Mouse (Mus musculus): ENCODE data around the gene Dock2. TPM values are rescaled to one million over a fixed set of nuclear protein-coding genes. Genes with fewer than 3 reads are reported as not detected.

Gene Dock2
- total RNA-seq, 2 experiments from 2014 or later: 83.5 to 100 TPM

DNA sequence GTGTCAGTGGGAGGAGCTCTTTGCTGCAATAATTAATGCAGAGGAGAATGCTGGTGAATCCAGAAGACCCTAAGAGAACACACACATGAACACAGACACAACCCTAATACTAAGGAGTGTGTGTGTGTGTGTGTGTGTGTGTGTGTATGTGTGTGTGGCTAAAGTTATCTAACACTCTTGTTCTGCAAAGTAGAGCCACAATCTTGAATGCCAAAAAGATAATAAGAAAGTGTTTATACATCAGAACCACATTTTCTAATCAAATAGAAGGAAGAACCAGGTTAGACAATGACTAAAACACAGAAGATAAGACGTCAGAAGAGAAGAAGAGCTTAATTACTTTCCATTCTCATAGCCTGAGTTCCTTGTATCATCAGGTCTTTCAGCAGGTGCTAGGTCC lies 408.1 kb downstream of the Dock2 start:
- no peak for ATAC-seq (replicated peaks; ENCODE audit: poor library complexity)

- ATAC-seq (replicated peaks; ENCODE audit: poor library complexity): peak; percentile 64
Measured at GRCm38 (mm10) chr11:34372224-34372623, 411.5 kb downstream of the Dock2 start.

- no peak for ATAC-seq (replicated peaks; ENCODE audit: poor library complexity)
Measured at GRCm38 (mm10) chr11:34356109-34356508, 427.6 kb downstream of the Dock2 start.

DNA sequence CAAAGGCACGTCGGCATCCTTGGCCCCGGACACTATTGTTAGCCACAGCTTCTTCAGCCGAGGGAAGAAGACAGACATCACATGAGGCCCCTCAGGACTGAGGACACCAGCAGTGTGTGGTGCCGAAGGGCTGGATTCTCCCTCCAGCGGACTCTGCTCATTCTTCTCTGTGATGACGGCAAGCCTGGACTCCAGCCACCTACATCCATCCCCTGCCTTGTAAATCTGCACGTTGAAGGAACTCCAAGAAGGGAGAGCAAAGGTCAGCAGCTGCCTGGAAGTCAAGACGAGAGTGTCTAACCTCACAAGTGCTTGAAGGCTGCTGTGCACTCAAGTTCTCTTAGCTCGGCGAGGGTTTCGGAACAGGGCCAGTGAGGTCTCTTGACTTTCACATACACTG lies 428.3 kb downstream of the Dock2 start:
- no peak for ATAC-seq (replicated peaks; ENCODE audit: poor library complexity)

DNA sequence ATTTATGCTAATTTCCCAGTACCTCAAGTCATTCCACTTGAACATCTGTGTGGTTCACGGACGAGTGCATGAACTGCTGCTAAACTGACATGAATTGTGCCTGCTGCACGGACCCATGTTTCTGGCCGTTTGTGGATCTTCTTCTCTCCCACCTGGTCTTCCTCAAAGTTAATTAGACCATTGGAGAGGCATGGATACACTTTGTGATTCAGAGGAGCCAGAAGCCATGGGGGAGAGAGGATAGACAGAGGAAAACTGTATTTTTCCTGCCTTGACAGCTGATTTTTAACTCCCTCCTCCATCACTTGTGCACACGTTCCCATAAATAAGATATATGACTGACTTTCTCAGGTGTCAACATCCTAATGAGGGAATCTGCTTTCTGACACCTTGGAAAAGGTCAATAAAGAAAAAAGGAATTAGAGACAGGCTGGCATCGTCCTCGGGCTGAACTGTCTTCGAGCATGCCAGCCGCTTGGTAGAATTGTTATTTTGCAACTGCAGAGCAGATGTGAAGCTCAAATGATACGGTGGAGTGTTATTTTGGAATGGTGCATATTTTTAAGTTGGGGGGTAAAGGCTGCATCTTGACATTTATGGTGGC lies 434.1 kb downstream of the Dock2 start:
- ATAC-seq (replicated peaks; ENCODE audit: poor library complexity): no peak

DNA sequence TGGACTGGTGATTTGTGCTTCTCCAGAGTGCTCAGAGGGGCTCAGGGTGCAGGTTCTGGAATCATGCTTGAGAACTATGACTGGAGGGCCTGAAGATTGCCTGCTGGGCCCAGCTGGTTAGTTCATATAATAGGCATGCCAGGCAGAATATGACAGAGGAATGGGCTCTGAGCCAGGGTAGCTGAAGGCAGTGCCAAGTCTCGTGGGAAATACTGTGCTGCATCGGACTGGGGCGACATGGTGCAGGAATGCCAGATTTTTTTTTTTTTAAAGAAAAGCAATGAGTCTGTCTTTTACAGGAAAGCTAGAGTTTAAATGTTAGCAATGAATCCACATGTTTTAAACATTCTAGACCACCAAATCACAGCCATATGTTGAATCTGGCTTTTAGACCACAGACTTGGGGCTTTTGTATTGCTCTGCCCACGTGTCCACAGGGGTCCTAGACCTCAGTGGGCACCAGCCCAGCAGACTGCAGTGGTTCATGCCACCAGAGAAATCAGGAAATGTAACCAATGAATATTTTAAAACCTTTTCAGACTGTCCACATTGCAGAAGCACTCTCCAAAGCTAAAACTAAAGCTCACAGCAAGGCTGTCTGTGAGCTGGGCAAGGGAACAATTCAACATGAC lies 435.3 kb downstream of the Dock2 start:
- ATAC-seq (replicated peaks; ENCODE audit: poor library complexity): no peak

DNA sequence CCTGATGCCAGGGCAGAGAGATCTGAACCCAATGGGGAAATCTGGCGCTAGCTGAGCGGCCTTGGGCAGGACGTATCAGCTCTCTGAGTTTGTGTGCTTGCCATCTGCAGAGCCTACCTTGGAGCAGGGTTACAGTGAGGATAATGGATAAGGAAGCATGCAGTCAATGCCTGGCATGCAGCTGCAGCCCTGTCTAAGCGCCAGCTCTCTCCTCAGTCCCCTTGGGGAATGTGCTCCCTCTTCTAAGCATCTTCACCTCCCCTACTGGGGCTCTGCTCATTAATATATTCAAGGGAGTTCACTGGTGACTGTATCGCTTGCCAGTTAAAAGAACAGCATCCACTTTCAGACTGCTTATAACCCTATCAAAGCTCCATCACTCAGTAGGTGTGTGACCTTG lies 439.4 kb downstream of the Dock2 start:
- no peak for ATAC-seq (replicated peaks; ENCODE audit: poor library complexity)

- no peak for ATAC-seq (replicated peaks; ENCODE audit: poor library complexity)
Measured at GRCm38 (mm10) chr11:34343742-34344307, 439.9 kb downstream of the Dock2 start.

- ATAC-seq (replicated peaks; ENCODE audit: poor library complexity): no peak
Measured at GRCm38 (mm10) chr11:34339693-34340092, 444.0 kb downstream of the Dock2 start.

- ATAC-seq (replicated peaks; ENCODE audit: poor library complexity): no peak
Measured at GRCm38 (mm10) chr11:34337907-34338306, 445.8 kb downstream of the Dock2 start.

DNA sequence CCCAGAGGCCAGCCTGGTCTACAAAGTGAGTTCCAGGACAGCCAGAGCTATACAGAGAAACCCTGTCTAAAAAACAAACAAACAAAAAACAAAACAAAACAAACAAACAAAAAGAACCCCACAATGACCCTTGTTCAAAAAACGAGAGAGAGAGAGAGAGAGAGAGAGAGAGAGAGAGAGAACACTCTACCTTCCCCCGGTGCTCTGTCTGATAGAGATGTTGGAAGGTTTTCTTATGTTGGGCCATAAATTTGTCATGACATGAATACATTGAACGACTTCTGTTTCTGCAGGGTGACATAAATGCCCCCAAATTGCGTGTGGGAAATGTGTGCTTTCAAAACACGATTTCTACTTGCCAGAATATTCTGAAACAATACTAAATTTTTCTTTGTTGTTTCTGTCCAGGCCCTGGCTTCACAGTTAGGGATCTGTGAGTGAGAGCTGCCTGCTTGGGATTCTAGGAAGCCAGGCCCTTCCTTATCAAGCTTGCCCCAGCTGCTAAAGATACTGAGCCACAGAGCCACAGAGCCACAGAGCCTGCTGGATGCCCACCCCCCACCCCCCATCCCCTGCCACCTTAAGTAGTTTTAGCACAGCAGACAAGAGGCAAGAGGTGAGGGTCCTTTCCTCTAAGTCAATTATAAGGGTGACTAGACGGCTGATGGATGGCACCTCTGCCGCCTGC lies 451.2 kb downstream of the Dock2 start:
- peak; percentile 58; the same call in 1 of the 2 replicates for ATAC-seq (replicated peaks; ENCODE audit: poor library complexity)

DNA sequence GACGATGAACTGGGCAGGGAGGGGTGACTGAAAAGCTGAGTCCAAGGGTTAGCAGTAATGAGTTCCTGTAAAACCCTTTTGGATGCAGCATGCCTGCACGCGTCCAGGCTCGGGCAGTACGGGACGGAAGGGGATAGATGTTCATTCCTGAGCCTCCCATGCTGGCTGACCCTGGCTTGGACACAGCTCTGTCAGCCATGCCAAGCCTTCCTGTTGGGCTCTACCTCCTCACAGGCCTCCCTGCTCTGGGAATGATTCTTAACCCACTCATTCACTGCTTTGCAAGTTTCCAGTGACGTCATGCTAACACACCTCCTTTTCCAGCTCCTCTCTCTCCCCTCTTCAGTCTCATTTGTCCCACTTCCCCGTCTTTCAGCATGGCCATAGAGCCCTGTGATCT lies 460.0 kb downstream of the Dock2 start:
- no peak for ATAC-seq (replicated peaks; ENCODE audit: poor library complexity)

GRCm38 (mm10) chr11:34319282-34319681 lies 464.4 kb downstream of the Dock2 start:
- ATAC-seq (replicated peaks; ENCODE audit: poor library complexity): no peak

DNA sequence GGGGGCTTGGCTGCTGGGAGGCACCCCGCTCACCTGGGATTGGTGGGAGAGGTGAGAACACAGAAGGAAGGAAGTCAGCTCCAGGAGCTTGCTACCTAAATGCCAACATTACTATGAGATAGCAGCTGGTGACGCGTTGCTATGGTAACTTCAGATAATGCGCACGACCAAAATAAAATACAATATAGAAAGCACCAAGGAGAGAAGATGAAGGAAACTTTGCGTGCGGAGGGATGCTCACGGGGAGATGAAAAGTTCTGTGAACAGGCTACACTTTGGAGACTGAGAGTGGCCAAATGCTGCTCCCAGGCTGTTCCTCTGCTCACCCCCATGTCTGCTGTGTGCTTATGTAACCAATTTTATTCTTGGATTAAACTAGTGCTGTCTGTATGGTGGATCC lies 466.7 kb downstream of the Dock2 start:
- ATAC-seq (replicated peaks; ENCODE audit: poor library complexity): no peak

- no peak for ATAC-seq (replicated peaks; ENCODE audit: poor library complexity)
Measured at GRCm38 (mm10) chr11:34316176-34316575, 467.5 kb downstream of the Dock2 start.

- no peak for ATAC-seq (replicated peaks; ENCODE audit: poor library complexity)
Measured at GRCm38 (mm10) chr11:34315383-34315782, 468.3 kb downstream of the Dock2 start.

- peak; percentile 79 for ATAC-seq (replicated peaks; ENCODE audit: poor library complexity)
Measured at GRCm38 (mm10) chr11:34314534-34315379, 468.9 kb downstream of the Dock2 start, which contains the start of gene Fam196b. Gene Fam196b (plus strand): TSS chr11:34314822.

- ATAC-seq (replicated peaks; ENCODE audit: poor library complexity): 0 out of 2 replicates have a peak, but pooled peaks have one; percentile 23
Measured at GRCm38 (mm10) chr11:34312208-34312607, 471.5 kb downstream of the Dock2 start.

DNA sequence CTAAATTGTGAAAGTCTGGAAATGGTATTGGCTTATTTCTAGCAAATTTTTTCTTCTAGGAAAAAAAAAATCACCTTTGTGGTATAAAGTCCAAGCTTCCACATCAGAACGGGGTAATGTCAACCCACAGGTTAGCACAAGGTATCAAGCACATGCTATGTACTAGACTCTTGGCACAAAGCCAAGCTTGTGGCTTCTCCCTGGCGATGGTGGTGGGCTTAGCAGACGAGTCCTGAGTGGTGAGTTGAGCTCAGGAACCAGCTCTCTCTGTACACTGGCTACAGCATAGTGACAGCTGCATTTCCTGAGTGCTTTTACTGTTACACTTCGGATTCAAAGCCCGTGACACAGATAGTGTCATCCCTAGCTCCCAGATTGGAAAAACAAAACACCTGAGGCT lies 472.0 kb downstream of the Dock2 start:
- ATAC-seq (replicated peaks; ENCODE audit: poor library complexity): no peak

- ATAC-seq (replicated peaks; ENCODE audit: poor library complexity): peak; percentile 79
Measured at GRCm38 (mm10) chr11:34309360-34309759, 474.3 kb downstream of the Dock2 start.

DNA sequence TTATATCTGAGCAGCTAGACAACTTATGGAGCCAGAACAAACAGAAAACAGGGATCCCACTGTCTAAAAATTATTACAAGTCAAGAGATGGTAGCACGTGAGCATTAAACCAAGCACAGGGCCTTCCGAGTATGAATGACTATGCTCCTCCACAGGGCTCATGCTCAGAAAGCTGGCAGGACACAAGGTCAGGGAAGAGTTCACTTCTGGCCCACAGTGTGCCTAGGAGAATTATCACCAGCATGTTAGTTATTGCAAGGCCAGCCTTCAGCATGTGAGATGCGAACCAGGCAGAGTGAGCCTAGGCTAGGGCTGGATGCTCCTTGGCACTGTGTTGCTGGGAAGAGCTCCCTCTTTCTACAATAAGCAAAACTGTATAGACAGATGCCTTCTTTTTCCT lies 475.0 kb downstream of the Dock2 start:
- ATAC-seq (replicated peaks; ENCODE audit: poor library complexity): no peak
